Mouse (Mus musculus): Measurements from ENCODE around the gene March1.
"Not testable (repeated sequence)": the region's sequence is repeated elsewhere in the genome, so short reads cannot be mapped to it uniquely, and the experiment has no call there.

The March1 gene

GRCm38 (mm10) chr8:66417591-66417990 lies 799.9 kb downstream of the March1 start:
- not testable (repeated sequence) for DNase-seq

DNA sequence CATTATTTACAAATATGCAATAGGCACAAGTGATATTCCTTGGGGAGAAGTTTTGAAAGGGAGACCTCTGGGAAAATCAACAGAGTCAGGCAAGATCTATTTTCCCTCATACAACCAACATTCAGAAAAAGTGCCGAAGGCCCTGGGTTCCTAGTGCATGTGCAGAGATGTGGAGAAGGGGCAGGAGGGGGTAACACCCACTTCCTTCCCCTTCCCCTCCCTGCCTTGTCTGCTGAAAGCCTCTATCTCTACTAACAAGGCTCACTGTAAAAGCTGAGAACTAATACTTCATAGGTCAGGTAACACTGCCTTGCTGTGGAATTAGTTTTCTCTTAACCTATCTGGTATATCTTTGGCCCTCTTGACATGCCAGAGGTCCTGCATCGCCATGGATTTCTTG lies 812.9 kb downstream of the March1 start:
- DNase-seq = no peak

- DNase-seq = no peak
These were observed 815.9 kb downstream of the March1 start for GRCm38 (mm10) chr8:66433577-66433976.

- no peak for DNase-seq
These were observed 819.1 kb downstream of the March1 start for GRCm38 (mm10) chr8:66436804-66437203.

GRCm38 (mm10) chr8:66437929-66438328 lies 820.2 kb downstream of the March1 start:
- DNase-seq = no peak

GRCm38 (mm10) chr8:66438468-66438867 lies 820.8 kb downstream of the March1 start:
- no peak for DNase-seq

DNA sequence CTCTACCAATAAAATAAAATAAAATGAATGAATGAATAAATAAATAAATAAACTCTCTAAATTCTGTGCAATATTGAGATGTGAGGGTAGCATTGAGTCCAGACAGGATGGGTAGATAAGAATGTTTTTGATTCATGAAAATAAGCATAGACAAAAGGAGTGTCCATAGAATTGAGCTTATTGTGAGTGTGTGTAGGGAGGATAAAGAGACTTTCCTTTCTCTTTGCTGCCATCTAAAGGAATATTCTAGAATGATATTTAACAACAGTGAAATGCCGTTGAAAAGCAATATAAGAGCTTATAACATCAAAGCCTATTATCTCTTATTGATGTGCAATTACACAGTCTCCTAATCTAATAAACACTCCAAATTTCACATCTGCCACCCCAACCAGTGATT lies 823.4 kb downstream of the March1 start:
- no peak for DNase-seq

GRCm38 (mm10) chr8:66442778-66443177 lies 825.1 kb downstream of the March1 start:
- DNase-seq = peak in 1 of 2 experiments; percentile 37

- no peak for DNase-seq
These were observed 826.4 kb downstream of the March1 start for GRCm38 (mm10) chr8:66444141-66444540.

DNA sequence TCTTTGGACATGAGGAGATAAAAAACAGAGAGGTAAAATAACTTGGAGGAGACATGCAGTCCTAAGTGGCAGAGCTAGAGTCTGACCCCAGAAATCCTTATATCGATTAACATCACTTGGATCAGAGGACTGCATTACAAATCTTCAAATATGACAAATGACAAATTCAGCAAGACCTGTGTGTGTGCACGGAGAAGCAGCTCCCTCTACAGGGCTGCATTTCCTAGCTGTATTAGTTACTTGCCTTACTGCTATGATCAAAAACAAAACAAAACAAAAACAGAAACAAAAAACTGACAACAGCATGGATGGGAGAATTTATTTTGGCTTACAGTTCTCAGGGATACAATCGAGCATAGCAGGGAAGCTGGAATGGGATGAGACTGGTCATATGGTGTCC lies 827.7 kb downstream of the March1 start:
- no peak for DNase-seq

DNA sequence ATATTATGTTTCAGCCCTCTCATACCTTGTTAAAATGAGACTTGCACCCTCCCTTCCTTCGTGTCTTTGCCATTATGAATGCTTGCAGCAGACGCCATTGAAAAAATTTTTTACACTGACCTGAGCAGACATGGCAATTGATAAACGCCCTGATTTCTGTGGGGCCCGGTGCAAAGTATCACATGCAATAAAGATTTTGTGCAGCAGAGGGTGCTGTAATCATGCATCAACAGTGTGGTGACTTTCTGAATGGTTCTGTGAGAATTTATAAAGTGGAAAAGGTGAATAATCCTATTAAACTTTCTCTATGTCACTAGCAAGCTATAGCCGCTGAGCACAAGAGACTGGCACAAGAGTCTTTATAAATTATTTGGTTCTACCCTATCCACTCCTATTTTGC lies 833.0 kb downstream of the March1 start:
- DNase-seq = peak; percentile 27 to 54

DNA sequence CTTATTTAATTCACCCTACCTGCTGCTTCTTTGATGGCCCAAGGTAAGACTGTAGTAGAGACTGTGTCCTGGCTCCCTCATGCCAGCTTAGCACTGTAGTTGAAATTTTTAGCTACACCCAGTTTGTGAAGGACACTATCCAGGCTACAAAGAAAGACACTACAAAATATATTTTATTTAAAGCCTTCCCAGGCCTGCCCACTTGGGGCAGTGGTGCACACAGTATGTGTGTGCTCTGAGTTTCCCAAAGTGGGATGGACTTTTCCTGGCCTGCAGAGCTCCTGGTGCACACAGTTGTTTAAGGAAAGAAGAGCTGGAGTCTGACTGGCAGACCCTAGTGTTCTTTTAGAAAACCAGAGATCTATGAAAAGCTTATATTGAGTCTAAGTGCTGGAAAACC lies 839.4 kb downstream of the March1 start:
- DNase-seq = no peak

GRCm38 (mm10) chr8:66469821-66470220 lies 852.1 kb downstream of the March1 start:
- DNase-seq = no peak

DNA sequence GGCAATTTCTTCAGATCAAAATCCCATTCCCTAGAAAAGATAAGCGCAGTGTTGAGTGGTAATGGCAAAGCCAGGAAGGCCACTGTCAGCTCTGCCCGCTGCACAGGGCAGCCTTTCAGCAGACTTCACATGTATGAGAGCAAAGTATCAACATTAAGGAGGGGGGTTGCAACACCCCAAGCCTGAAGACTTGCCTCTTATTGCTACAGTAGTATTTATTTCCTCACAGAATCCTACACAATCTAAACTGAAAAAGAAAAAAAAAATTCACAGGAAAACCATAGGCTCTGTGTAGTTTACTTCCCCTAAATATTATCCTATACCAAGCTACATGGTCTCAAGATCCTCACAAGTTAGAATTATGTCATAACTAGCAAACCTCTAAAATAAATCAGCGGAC lies 859.2 kb downstream of the March1 start:
- no peak for DNase-seq

- DNase-seq = peak; percentile 85 to 87
These were observed 868.5 kb downstream of the March1 start, which contains the start of gene Tma16 for GRCm38 (mm10) chr8:66486084-66486763. Gene Tma16 (minus strand): TSS chr8:66486530.

DNA sequence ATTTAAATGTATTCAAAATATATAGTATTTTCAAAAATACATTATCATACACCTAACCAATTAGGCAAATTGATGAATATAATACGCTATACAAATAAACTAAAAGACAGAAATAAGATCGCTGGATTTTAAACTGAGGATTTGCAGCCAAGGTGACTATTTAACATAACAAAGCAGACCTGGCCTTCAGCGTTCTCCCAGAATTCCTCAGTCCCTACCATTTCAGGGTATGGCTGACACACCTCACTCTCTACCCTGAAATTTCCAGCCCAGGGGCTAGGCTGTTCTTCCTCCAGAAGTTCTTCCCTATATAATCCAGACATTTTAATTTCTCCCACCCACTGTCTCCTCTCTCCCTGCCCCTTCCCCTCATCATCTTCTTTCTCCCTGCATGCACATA lies 870.9 kb downstream of the March1 start:
- no peak for DNase-seq

DNA sequence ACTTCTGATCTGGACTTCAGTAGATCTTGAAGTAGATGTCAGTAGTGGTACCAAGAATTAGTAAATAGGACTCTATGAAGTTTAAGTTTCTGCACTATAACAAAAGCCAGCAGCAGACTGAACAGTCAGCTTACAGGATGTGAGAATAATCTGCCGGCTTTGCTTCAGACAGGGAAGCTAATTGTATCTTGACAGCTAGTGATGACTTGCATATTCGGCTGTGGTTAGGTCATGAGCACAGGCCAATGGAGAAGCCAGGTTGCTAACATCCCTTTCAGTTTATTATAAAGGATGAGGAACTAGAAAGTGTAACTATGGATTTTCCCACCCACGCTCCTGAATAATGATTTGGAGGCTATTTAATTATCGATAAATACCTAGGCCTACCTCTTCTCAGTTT lies 872.9 kb downstream of the March1 start:
- DNase-seq = no peak

DNA sequence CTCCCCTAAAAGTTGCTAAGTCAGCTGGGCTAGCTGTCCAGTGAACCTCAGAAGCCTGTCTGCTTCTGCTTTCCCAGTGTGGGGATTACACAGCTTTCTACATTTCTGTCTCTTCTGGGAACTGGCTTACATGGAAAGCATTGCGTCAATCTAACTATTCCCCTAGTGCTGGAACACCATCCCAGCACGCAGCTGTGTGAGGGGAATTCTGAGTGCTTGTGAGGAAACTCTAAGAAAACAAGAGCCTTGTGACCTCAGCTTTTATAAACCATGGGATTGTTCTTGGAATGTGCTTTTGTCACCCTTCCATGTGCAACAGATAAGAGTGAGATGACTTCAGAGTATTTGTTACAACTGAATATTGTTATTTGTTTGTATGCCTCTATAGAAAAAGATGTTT lies 876.8 kb downstream of the March1 start:
- no peak for DNase-seq

DNA sequence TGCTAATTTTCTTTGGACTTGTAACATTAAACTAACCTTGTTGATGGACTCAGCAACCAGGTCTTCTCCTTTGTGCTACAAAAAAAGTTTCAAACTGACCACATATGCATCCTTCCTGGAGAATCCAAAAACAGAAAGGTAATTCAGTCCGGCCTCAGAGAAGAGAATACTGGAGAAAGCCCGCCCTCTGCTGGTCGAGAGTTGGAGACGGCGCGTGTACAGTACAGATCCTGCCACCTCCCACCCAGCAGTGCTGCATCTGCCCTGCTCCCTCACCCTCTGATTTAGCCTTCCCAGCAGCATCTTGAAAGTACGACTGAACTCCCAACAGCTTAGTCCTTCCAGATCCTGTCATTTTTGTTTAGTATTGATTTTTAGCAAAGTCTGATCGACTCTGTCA lies 878.0 kb downstream of the March1 start:
- DNase-seq = peak; percentile 72 to 87

- peak in 1 of 2 experiments; percentile 43 for DNase-seq
These were observed 879.4 kb downstream of the March1 start for GRCm38 (mm10) chr8:66496998-66497577.

GRCm38 (mm10) chr8:66503381-66503780 lies 885.7 kb downstream of the March1 start:
- no peak for DNase-seq

DNA sequence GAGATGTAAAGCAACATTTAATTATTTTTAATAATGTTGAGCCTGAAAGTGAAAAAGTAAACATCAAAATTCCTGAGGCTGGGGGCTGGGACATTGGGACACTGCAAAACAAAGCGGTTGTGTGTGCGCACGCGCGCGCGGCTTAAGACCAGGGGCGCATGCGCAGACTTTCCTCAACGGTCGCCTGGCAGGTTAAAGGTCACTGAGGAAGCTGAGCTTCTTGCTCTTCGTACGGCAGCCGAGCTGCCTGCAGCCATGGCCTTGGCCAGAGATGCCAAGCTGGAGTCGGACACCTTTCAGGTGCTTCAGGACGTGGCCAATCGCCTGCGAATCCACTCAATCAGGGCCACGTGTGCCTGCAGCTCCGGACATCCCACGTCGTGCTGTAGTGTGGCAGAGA lies 893.8 kb downstream of the March1 start, which contains the start of gene Tktl2:
Tktl2 (plus strand) TSS at position 220 of the 400 bp plus-strand sequence.
- DNase-seq = no peak

GRCm38 (mm10) chr8:66519149-66519548 lies 901.4 kb downstream of the March1 start:
- DNase-seq = no peak

GRCm38 (mm10) chr8:66520576-66520975 lies 902.9 kb downstream of the March1 start:
- DNase-seq = no peak
